Mouse (Mus musculus) retina, adult 2 months (tissue): ENCODE measurements around the gene Psen2.
A peak's percentile ranks its signal among the peaks of the same experiment; 100 is the strongest.

Experiments used
- DNase-seq: peaks from one replicate; pipeline ENCODE4 v3.0.0-alpha.2; 2012; ENCODE audit warnings: low read depth, low spot score

The Psen2 gene

DNA sequence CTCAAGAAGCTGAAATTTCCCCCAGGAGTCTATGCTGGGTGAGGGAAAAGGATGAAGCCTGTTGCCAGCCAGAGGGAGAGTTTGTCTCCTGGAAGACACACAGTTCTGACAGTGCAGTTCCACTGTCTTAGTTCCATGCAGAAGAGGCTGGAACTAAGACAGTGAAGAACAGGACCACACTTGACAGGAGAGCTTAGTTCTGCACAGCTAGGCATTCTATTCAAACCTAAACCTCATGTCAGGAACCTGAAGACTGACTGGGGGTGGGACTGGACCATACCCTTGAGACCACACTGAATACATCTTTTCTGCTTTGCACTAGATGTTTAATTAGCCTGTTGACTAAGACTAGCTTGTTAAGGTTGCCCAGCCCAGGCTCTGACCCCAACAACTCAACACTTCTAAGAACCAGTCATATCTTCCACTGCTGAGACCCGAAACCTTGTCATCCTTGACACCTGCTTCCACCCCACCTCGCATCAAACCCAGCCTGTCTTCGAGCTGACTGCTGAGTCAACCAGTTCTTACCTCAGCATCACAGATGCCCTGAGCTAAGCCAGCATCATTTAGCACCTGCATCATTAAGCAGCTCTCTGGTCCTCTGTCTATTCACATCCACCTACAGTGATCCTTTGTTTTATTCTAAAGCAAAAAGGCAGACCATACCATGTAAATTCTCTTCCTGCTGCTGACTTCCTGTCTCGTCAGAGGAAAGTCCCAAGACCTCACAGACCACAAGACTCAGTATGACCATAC is 64.1 kb downstream of the Psen2 start, which contains the start of gene Coq8a:
Gene Coq8a, minus strand, starts transcription at position 644 of the 756 bp plus-strand sequence.
- DNase-seq, result no peak

DNA sequence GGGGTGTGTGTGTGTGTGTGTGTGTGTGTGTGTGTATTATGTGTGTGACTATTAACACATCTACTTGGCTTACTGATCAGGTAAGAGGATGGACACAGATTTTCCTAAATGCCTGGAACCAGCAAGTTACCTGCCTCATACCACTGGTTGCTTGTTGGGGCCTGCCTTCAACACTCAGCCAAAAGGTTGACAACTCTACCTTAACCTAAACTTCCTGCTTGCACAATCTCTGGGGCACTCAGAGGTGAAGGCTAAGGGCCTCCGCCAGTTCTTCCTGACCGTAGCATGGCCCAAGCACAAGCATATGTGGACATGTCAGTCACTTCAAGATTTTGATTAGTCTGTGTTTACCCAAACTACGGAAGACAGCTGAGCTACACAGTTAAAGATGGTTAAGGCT is 65.3 kb downstream of the Psen2 start:
- DNase-seq, result no peak

DNA sequence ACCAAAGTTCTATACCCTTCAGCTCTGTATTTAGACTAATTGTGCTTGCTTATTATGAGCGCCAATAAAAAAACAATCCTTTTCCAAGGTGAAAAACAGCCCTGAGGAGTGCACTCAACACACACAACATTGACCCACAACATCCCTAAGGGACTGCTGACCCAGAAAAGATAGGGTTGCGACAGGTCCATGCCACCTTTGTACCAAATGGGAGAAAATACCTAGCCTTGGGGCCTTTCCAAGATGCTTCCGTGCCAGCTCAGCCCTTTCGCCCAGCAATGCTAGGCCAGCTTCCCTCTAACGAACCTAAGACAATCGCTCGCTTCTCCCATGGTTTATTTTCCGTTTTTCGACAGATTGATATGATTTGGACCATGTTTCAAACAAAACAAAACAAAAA is 66.7 kb downstream of the Psen2 start:
- DNase-seq, result no peak

DNA sequence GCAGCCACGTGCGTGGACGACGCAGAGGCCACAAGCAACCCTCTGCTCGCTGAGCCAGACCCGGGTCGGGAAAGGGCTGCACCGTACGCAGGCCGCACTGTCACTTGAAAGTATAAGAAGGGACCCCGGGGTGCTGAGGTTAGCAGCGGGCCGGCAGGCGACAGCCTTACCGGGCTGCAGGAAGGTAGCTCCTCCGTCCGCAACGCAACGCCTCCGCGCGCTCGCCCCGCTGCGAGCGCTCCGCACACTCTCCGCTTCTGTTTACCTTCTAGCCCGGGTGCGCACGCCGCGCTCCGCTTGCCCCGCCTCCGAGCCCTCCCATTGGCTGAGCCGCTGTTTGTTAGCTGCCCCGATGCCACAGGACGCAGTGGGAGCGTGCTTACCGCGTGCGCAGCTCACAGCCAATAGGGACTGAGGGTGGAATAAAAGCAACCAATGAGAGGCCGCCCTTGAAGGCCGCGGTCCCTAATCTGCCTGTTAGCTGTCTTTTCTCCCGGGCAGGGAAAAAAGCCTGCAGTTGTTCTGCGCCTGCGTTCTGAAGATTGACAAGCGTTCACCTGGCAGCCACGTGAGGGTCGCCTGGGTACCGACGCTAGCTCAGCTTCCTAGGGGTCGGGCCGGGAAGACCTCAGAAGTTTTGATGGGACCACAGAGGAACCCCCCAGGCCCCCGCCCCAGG is 67.4 kb downstream of the Psen2 start:
- DNase-seq, result peak; percentile 93

DNA sequence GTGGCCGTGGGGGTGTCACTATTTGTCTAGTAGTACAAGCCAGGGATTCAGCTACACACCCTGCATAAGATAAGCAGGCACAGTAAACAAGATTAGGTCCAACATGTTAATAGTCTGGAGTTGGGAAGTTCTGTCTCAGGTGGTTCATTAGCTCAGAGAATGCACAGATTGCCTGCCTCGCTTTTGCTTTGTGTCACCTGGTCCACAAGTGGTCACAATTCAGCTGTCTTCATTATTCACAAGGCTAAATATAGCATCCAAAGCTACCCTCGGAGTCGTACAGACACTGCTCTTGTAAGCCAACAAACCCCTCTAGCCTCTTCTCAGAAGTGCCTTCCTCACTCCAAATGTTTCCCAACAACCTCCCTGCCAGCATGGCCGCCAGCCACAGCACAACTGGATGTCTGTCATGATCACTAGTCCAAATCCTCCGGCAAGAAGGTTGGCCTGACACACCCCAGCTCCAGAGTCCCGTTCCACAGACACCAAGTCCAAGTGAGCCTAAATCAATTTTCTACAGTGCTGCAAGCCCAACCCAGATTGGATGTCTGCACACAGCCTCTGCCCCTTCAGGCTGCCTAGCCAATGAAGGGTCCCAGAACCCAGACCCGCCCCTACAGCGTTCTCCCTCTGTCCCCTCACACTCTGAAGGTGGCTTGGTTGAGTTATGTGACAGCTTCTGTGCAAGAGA is 68.3 kb downstream of the Psen2 start:
- DNase-seq, result no peak

DNA sequence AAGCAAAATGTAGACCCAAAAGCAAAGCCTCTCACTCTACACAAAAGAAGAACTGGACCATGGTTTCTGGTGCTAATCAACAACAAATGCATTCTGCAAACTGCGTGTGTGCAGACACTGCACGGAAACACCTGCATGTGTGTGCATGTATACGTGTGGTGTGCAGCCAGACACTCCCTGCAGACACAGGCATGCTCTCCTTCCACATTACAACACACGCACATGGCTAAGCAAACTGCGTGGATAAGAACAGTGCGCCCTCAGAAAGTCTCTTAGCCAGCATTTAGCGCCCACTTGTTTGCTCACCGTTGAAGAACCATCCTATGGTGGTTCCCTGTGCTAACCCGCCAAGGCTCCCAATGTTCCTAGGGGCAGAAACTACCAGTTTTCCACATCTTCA is 69.2 kb downstream of the Psen2 start:
- no peak for DNase-seq

DNA sequence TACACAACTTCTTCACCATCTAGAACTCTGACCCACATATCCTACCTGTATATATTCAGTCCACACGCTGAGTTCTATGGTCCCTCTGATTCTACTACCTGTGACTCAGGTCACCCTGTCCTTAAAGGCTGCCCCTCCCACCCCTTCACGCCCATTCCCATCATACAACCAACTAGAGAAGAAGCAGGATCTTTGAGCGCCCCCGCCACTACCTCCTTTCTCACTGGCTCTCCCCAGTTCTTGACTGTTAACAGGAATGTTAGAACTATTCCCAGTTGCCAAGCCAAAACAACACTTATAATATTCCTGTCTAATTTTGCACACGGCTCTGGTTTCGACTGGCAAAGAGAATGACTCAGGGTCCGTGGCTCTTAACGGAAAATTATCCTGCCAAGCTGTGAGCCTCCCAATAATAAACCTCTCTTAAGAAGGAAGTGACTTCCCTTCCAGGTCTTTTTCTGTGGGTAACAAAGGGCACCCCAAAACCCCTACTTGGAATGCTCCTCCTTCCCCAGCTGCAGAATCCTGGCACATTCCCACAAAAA is 69.8 kb downstream of the Psen2 start:
- DNase-seq, result no peak

DNA sequence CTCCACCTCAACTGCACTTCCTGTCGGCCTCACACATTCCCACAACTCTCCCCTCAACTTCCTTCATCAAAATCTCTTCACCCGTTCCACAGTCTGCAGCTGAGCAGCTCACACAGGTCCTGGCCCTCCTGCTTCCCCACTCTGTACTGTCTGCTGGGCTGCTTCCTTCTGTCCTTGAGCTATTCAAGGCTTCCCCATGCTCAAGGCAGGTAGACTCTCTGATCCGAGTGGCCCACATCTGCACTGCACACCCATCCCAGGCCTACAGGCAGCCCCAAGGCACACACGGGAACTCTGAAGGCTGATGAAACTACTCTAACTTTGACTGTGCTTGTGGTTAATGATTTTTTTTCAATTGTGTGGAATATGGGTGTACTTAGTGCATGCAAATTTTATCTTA is 70.4 kb downstream of the Psen2 start:
- DNase-seq, result no peak

DNA sequence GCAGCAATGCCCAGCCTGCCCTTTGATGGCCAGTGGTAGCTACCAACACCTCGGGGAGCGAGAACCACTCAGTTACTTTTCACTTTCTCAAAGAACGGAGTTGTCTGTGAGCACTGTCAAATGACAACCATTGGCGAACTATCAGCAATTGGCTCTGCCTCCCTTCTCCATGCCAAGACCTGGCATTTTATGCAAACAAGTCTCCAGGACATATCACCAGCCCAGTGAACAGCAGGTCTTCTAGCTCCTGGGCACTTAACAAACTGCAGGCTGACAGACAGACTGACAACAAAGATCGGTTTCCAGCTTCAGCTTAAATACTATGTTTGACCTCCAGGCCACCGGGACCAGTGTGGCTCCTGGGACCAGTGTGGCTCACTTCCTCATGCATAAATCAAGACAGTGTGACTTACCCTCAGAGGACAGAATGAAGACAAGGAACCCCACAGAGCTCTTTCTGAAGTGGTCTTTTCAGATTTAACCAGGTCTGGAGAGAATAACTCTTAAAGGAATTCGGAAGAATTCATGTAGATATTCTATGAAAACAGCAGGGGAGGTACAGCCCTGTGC is 71.5 kb downstream of the Psen2 start:
- no peak for DNase-seq

DNA sequence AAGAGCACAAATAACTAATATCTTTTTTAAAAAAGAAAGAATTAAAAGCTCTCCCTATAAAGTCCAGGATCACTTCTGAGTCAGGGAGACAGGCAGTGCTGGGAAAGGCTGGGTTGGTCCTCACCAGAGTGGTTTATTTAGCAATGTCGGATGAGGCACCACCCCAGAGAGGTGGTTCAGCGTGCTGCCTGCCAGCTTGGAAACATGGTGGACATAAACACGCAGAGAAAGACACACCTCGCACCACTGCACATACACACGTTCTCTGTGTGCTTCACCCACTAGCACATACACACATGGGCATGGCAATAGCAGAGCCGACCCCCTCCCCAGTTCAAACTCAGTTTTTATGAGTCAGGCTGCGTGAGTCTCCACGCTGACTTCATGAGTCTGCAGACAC is 72.1 kb downstream of the Psen2 start:
- DNase-seq, result no peak

DNA sequence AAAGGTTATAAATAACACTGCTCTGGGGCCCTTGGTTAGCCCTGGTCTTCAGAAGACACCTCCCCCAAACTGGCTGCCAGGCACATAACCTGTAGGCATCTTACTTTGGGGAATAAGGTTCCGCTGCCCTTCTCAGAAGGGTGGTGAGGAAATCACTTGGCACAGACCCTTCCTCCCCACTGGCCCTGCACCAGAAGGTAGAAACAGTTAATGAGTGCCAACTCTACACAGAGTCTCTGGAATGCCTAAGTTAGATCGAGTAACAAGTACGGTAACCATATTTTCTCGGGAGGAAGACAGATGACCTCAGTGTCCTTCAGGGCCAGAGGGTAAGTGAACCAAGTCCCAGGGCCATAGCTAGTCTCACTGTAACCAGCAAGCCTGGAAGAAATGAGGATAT is 74.3 kb downstream of the Psen2 start:
- no peak for DNase-seq

DNA sequence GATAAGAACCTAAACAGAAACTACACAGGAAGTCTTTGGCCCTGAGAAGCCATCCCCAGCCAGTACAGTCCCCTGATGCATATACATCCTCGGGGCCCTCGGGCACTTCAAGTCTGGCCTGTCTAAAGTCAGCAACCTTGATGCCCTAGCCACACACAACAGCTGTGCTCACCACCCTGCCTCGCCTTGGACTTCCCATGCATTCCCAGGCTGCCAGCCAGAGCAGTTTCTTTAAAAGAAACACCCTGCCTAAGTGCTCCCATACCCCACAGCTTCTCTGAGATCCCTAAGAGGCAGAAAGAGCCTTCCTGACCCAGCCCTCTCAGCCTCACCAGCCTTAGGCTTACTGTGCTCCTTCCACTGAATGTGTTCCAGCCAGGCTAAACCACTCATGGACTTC is 76.9 kb downstream of the Psen2 start:
- no peak for DNase-seq

DNA sequence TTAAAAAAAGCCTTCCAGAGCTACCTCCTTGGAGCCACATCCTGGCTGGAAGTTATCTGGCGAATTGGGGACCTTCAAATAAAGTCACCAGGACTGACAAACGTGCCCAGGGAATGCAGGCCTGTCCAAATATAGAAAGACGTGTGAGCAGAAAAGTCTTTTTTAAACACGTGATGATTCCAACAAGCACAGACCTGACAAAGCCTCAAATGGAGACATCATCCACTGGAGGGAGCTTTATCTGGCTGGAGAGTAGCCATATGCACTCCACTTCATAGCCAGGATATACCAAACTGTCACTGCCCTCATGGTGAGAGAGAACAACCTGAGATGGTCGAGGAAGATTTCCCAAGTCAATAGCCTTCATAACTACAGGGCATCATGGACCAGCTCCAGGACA is 77.4 kb downstream of the Psen2 start:
- no peak for DNase-seq

DNA sequence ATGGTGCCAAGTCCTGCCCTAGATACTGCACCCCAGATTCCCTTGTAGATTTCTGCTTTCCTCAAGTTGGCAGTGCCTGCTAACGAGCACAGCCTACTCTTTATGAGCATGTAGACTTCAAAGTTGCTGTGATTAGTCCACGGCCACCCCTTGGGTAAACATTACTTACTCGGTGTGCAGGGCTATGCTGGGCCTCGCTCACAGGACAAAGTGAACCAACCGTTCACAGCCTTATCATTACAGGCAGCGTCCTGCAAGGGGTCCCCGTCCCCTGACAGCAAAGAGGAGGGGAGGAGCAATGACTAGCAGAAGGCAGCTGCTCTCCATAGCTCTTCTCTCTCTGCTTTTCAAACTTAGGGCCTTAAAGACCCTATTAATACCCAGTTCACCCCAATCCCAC is 78.5 kb downstream of the Psen2 start:
- no peak for DNase-seq

DNA sequence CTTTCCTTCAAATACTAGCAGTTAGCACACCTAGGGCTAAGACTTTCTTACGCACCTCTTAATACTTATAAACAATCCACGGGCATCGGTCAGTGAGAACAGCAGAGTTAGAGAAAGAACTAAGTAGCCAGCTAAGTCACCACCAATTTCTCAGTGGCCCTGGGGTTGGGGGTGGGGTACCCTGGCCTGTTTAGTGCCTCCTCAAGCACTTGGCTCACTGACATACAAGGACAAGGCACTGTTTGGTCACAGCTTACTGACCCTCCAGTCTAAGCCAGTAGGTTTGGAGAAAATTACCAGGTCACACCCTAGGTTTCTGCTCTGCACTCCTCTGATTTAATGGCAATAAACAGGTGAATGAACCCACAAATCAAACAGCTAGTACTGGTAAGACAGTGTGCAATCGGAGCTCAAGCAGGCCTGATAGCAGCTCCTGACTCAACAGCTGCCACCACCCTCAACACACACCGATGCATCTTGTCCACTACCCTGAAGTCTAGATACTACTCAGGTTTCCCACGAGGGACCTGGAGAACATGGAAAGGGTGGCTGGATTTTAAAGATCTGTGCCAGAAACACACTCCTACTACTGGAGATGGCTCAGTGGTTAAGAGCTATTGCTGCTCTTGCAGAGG is 79.6 kb downstream of the Psen2 start:
- no peak for DNase-seq

DNA sequence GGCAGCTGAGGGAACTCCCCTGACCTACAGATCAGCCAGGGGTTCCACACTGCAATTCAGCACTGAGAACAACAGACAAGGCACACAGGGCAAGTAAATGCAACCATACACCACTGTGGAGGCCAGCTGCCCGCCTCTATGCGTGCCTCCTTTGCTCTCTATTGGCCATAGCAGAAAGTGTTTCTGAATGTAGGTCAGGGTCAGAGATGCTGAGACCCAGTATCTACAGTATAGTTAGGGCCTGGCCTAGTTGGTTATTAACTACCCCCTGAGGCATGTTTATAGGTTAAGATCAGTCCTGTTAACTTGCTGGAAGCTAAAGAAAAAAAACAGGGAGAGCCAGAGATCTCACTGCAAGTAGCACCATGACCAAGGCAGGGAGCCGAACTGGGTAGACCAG is 80.5 kb downstream of the Psen2 start:
- DNase-seq, result no peak

DNA sequence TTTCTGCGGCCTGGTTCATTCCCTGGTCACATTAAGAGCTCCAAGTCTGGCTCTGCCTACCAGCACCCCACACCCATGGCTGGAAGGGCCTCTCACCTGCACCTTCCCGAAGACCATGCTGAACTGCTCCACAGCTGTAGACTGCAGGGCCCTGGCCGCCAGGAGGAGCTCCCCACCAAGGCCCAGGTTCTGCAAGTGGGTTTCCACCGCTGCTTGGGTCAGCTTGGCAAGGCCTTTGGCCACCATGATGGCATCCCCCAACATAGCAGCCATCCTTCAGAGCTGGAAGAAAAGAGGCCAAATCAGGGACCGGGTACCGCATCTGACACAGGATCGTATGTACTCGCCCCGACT is 81.3 kb downstream of the Psen2 start:
- DNase-seq, result no peak

DNA sequence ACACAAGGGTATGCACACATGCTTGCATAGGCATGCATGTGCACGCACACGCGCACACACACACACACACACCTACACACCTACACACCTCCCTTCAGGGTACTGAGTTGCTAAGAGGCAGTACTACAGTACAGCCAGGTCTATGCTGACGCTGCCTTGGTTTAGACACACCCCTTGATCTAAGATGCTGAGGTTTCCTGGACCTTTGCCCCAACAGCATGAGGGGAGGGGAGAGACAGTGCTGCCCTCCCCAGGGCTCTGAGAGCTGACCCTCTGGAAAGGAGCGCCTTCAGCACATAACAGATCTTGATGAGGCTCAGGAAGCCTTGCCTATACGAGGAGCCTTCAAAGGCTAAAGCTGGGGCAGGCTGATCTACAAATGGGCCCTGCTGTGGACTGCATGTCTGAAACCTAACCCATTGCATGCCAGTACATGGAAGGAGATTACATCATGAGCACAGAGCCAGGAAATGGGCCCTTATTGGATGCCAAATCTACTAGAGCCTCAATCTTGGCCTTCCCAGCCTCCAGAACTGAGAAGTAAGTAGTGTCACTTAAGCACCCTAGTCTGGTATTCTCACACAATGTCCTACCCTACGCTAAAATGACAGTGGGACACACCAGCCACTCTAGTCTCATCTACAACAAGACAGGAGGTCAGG is 81.8 kb downstream of the Psen2 start:
- DNase-seq, result no peak

DNA sequence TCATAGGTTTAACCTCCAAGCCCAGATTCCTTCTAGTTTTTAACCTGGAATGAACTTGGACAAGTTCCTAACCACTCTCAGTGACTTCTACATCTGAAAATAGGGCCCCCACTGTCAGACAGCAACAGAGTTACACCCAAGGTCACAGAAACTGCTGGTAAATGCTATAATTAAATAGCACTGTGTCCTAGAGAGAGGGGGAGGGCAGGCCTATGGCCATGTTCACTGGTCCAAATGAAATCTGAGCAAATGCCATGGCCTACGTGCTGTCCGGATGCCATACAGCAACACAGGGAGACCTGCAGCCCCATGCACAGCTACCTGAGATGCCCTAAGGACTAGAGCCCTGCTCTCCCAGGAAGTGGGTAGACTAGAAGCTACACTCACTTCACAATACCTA is 83.4 kb downstream of the Psen2 start:
- no peak for DNase-seq

DNA sequence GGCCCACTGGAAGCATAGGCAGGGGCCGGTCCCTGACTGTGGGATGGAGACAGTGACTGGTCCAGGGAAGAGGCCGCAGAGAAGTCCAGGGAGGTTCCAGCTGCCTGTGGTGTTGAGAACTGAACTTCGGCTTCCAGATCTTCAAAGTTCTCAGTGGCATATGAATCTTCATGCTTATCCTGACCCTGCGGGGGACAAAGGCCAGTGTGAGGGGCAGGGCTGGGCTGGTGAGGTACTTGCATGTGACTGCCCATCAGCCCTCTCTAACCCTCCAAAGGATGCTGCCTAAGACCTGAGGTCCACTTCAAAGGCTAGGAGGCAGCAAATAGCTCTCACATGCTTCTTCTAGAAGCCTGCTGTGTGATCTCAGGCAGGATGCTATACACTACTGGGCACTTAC is 84.1 kb downstream of the Psen2 start:
- no peak for DNase-seq

DNA sequence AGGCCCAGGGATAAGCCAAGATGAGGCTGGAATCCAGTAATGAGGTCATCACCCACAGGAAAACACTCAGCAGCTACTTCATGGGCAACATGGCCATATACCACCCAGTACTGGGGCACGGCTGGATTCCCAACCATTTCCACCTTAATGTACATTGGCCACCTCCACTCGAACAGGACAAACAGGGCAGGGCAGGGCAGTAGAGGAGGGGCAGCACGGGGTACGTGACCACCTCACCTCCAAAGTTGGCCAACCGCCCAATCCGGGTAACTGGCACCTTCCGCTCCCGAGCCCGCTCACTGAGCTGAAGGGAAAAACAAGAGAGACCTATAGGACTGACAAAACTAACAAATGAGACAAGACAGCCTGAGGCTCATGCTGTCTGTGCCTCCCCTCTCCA is 84.9 kb downstream of the Psen2 start:
- DNase-seq, result no peak
